Comparison of ENCODE assay signal across 9 mouse cellular contexts in genomic region chr12:78227021-78227932, GRCm38 (mm10). TPM values are rescaled to one million over a fixed set of nuclear protein-coding genes. Genes with fewer than 3 reads are reported as not detected.
A peak's percentile ranks its signal among the peaks of the same experiment; 100 is the strongest.
DNase-seq lines count a peak whose midpoint lies in the region; ATAC-seq and TF ChIP-seq lines count a peak whose summit lies in the region.
"Had no signal": no experiment of that assay in that cellular context is flagged by ENCODE, and none has a peak within 500 bp of the region (broad histone marks: within the 10 kb centered on the region; RNA-seq: fewer than 3 reads in every experiment).

No protein-coding gene starts in this region.

- peaks cover 0 to 6% of the 10 kb centered on the region in 2 experiments; a peak in 1 of 4 replicates for H3K4me1 ChIP-seq in ES-E14 (ENCODE audit: control insufficient read depth in 2 of 2, insufficient read depth in 2 of 2, low read length in 2 of 2, poor library complexity in 1 of 2)
- H3K4me1 ChIP-seq in hindbrain, embryonic 11.5 days (replicated peaks; ENCODE audit: control insufficient read depth, insufficient read depth, low read length) = no peaks in the 10 kb centered on the region

- H3K27me3 ChIP-seq in hindbrain, embryonic 11.5 days (ENCODE audit: control insufficient read depth, insufficient read depth, low read length) = no peaks in the 10 kb centered on the region

- no peak overlapping the region for H3K27ac ChIP-seq in ES-E14 (ENCODE audit: insufficient read depth, low read depth, low read length, poor library complexity, severe bottlenecking)
- peak overlapping the region; percentile 95 for H3K27ac ChIP-seq in hindbrain, embryonic 11.5 days (ENCODE audit: low read depth, low read length)

- peak overlapping the region; percentile 90 for H3K9ac ChIP-seq in ES-E14 (ENCODE audit: insufficient read depth, low read depth, low read length, poor library complexity, severe bottlenecking)
- H3K9ac ChIP-seq in hindbrain, embryonic 11.5 days (ENCODE audit: low read depth, low read length) = peak overlapping the region; percentile 85

- no peaks in the 10 kb centered on the region for H3K9me3 ChIP-seq in ES-E14 (ENCODE audit: control insufficient read depth, insufficient read depth, low read depth, low read length)
- no peaks in the 10 kb centered on the region for H3K9me3 ChIP-seq in hindbrain, embryonic 11.5 days (ENCODE audit: control insufficient read depth, low read length)

- no peaks in the 10 kb centered on the region for H3K36me3 ChIP-seq in ES-E14 (ENCODE audit: control insufficient read depth, insufficient read depth, low read length, poor library complexity, severe bottlenecking)
- no peaks in the 10 kb centered on the region for H3K36me3 ChIP-seq in hindbrain, embryonic 11.5 days (ENCODE audit: control insufficient read depth, insufficient read depth, low read length)

- DNase-seq in ES-E14 (ENCODE audit: low read depth, low spot score) = peak; percentile 15
- peak; percentile 70 for DNase-seq in cerebellum, adult 11-12 months
- DNase-seq in hindbrain, embryonic 11.5 days (ENCODE audit: low spot score) = peak; percentile 68
- DNase-seq in layer of hippocampus, postnatal 25 days (ENCODE audit: extremely low spot score in 1 of 2, low spot score in 1 of 2) = peak; percentile 40 to 51
- peak; percentile 36 for DNase-seq in lung, postnatal 14 days
- DNase-seq in retina, postnatal 1 day = peak; percentile 72
- peak; percentile 27 to 62 for DNase-seq in urinary bladder, adult 18-20 months (ENCODE audit: low spot score in 2 of 2)

- under 1% methylated on average over 48 of the region's 57 CpGs for WGBS in hindbrain, embryonic 11.5 days

- H3K4me2 ChIP-seq in hindbrain, embryonic 11.5 days (replicated peaks; ENCODE audit: low read depth, low read length) = peak overlapping the region; percentile 66

- in situ Hi-C loops in ES-E14 (cut with MboI; ENCODE audit: low sequenced_read_pairs in 2 of 2, unreplicated experiment in 2 of 2) = no loop called here

- ATAC-seq in frontal cortex, adult (ENCODE audit: low TSS enrichment) = peak; percentile 35
- peak; percentile 48 for ATAC-seq in hindbrain, embryonic 11.5 days (ENCODE audit: low FRiP score)

- peak overlapping the region; percentile 86 to 99 for H3K4me3 ChIP-seq in ES-E14 (ENCODE audit: insufficient read depth in 1 of 2, low read depth in 1 of 2, low read length in 2 of 2, poor library complexity in 1 of 2, severe bottlenecking in 1 of 2)
- peak overlapping the region; percentile 93 for H3K4me3 ChIP-seq in hindbrain, embryonic 11.5 days (ENCODE audit: low read depth, low read length)

TF ChIP-seq in ES-E14, 5 proteins besides CTCF, POLR2A, EP300 and RAD21:
- no peak for TF ChIP-seq CHD2 (IDR thresholded peaks at IDR 0.05; ENCODE audit: low read depth, low read length)
- peak; percentile 57; the same call in 1 of the 2 replicates for TF ChIP-seq ZNF384 (IDR thresholded peaks at IDR 0.05; ENCODE audit: low read depth, low read length)

RNA-seq across cellular contexts. Expression of gene Gphn, which starts 1.1 kb away (rescaled TPM):
- total RNA-seq in ES-E14 (2012; rRNA removed) = 6.2 and 7.3 TPM in 2 replicates
- polyA plus RNA-seq in hindbrain, embryonic 11.5 days (2014; fragmentation: Nextera tagmentation; extraction: Ambion mirVana) = 18.2 and 22.5 TPM in 2 replicates
- total RNA-seq in layer of hippocampus, postnatal 25 days (2021) = 10 to 100 TPM; 73.5 to 76.8 TPM

RNA-seq across cellular contexts. Expression of gene Gm6657, which starts 33.2 kb away (rescaled TPM):
- not detected in 2 replicates for total RNA-seq in ES-E14 (2012; rRNA removed)
- not detected in 2 replicates for polyA plus RNA-seq in hindbrain, embryonic 11.5 days (2014; fragmentation: Nextera tagmentation; extraction: Ambion mirVana)
- not detected for total RNA-seq in layer of hippocampus, postnatal 25 days (2021)
- polyA plus RNA-seq: gonadal fat pad, adult 2 months had no signal

Comparison
In these comparisons a context has a peak if more than half of its experiments do, and no peak if none do; other contexts are left out.
1. DNase-seq: peak in every context shown above with its lines; median percentile 72 in retina, postnatal 1 day; 70 in cerebellum, adult 11-12 months; 68 in hindbrain, embryonic 11.5 days; 46 in layer of hippocampus, postnatal 25 days; 44 in urinary bladder, adult 18-20 months; 36 in lung, postnatal 14 days; 15 in ES-E14.